Mouse (Mus musculus): ENCODE results near the gene Ncstn.

The Ncstn gene

DNA sequence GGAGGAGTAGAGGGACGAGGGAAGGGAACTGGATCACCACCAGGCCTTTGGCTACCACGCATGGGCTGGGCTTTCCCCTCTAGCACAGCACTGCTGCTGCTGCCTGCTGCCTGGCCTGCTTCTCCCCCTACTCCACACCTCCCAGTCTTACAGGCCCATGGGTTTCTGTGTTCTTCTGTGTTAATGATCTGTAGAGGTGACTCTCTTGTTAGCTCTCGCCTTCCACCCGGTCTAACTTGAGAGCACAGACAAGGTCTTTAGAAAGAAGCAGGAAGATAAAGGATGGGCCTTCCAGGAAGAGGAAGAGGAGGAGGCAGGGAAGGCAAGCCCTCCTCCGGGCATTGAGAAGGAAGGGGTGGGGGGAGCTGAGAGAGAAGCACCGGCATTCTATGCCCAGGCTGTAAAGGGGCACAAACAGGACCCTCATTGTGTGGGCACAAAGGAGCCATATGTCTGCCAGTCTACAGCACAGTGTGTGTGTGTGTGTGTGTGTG is 34.3 kb downstream of the Ncstn start:
- in situ Hi-C loops (cut with MboI; ENCODE audit: low pct_unique_long_range_greater_than_20kb in 1 of 2, low sequenced_read_pairs in 2 of 2, unreplicated experiment in 1 of 2): loop anchor here (10.0 to 25.0 kb wide), 2 partner anchors 264 to 267 kb away; no protein-coding TSS in a partner anchor

DNA sequence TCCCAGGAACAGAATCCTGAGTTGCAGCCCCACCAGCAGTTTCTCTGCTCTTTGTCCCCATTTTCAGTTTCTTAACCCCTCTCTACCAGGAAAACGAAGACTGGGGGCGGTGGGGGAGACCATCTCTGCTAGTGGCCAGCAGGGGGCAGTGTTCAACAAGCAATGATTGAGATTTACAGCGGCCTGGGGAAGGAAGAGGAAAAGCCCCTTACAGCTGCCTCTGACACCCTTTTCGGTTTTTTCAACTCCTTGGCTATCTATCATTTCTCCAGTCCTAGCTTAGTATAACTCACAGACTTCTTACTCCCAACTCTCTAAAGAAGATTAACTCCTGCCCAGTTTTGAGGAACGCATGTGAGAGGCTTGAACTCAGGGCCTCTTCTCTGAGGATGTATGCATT is 35.7 kb downstream of the Ncstn start:
- in situ Hi-C loops (cut with MboI; ENCODE audit: low pct_unique_long_range_greater_than_20kb in 1 of 2, low sequenced_read_pairs in 2 of 2, unreplicated experiment in 1 of 2): loop anchor here (10.0 to 25.0 kb wide), 2 partner anchors 265 to 268 kb away; no protein-coding TSS in a partner anchor

DNA sequence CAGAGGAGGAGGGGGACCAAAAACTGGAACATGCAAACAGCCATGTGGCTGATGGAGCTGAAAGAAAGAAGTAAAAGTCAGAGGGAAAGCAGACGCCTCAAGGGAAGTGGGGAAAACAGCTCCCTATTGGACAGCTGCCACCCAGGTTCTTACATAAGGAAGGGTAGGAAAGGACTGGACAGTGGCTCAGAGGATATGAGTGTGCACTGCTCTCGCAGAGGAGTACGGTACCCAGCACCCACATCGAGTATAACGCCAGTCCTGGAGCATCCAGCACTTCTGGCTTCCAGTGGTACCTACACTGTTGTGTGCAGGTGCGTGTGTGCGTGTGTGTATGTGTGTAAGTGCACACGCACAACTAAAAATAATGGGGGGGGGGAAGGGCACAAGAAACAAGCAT is 36.2 kb downstream of the Ncstn start:
- in situ Hi-C loops (cut with MboI; ENCODE audit: low pct_unique_long_range_greater_than_20kb in 1 of 2, low sequenced_read_pairs in 2 of 2, unreplicated experiment in 1 of 2): loop anchor here (10.0 to 25.0 kb wide), 2 partner anchors 266 to 268 kb away; no protein-coding TSS in a partner anchor

DNA sequence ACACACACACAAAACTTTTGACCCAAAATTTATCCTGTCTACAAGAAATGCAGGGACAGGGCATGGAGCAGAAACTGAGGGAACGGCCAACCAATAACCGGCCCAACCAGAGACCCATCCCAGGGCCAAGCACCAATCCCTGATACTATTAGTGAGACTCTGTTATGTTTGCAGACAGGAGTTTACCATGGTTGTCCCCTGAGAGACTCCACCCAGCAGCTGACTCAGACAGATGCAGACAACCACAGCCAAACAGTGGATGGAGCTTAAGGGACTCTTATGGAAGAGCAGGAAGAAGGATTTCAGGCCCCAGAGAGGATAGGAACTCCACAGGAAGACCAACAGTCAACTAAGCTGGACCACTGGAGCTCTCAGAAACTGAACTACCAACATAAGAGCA is 52.7 kb downstream of the Ncstn start:
- in situ Hi-C loops (cut with MboI; ENCODE audit: low pct_unique_long_range_greater_than_20kb in 1 of 2, low sequenced_read_pairs in 2 of 2, unreplicated experiment in 1 of 2): loop anchor here in 1 of 2 experiments (25.0 kb wide), 1 partner anchor 282 kb away; no protein-coding TSS in a partner anchor

DNA sequence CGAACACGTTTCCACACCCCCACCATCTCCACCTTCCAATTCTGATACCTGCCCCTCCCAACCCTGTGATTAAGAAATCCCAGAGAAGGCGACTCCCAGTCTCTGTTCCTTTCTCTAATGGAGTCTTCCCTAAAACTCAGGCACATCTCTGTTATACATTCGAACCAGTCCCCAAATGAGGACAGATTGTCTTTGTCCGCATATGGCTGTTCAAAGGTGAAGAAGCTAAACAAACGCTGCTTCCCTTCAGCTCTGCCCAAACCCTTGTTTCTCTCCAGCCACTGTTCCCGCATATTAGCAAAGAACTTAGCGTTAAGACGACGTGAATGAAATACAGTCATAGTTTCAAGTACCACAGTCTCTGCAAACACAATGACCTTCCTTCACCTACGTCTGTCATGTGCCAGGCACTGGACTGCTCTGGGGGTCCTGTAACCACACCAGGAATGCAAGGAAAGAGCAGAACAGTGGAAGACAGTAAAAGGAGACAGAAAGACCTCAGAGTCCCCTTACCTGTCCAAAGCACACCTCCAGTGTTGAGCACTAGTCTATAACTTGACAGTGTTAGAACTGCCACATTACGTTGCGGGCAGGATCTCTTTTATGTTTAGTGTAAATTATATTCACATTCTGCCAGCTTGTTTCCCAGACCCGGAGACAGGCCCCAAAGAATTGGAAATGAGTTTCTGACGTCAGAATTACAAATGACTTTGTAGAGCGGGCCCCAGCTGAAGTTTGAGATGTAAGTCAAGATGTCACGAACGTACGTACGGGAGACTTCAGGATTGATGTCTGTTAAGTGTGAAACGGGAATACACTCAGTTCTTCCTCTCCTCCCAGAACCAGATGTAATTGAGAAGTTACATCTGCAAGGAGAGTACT is 54.0 kb downstream of the Ncstn start, which contains the start of gene Vangl2:
TSS of gene Vangl2 (minus strand) at position 51 of the 882 bp plus-strand sequence.
- in situ Hi-C loops (cut with MboI; ENCODE audit: low pct_unique_long_range_greater_than_20kb in 1 of 2, low sequenced_read_pairs in 2 of 2, unreplicated experiment in 1 of 2): loop anchor here in 1 of 2 experiments (25.0 kb wide), 1 partner anchor 284 kb away; no protein-coding TSS in a partner anchor

DNA sequence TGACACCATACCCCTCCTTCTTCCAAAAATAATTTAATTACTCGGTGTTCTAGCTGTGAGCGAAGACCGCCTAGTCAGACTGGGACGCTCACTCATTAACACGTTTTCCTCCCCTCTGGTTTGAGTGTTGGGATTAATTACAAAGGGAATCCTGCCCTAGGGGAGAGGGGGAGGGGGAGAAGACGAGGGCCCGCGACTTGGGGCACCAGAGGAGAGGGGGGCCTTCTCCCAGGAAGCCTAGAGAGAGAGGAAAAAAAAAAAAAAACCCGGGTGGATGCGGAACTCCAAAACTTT is 54.8 kb downstream of the Ncstn start:
- in situ Hi-C loops (cut with MboI; ENCODE audit: low pct_unique_long_range_greater_than_20kb in 1 of 2, low sequenced_read_pairs in 2 of 2, unreplicated experiment in 1 of 2): loop anchor here in 1 of 2 experiments (25.0 kb wide), 1 partner anchor 285 kb away; no protein-coding TSS in a partner anchor

DNA sequence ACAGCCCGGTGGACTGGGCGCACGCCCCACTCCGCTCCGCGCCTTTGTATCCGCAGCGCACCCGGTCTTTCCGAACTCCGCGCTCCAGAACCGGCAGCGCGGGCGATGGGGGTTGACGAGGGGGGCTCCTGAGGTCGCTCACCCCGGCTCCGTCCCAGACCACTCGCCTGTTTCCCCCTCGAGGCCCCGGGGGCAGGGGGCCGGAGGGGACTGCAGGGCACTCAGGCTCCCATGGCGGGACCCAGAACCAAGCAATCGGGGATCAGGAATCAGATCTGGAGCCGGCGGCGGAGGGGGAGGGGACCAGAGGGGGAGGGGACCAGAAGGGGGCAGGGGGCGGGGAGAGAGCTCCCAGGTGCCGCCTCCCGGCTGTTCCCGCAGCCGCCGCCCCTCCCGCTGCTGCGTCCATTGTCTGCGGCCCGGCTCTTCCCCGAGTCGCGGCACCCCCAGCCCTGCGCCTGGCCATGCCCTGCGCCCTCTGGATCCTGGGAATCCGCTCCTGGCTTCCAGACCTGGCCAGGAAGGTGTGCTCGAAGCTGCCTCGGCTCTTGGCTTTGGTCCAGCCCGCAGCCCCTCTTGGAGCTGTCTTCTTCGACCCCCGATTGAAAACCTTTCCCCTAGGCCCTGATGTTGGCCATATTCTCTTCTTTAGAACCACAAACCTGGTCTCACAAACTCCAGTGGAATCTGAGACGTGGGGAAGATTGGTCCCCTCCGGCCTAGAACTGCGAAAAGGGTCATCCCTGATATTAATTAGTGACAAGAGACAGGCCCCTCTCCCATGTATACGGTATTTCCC is 55.4 kb downstream of the Ncstn start:
- in situ Hi-C loops (cut with MboI; ENCODE audit: low pct_unique_long_range_greater_than_20kb in 1 of 2, low sequenced_read_pairs in 2 of 2, unreplicated experiment in 1 of 2): loop anchor here in 1 of 2 experiments (25.0 kb wide), 1 partner anchor 285 kb away; no protein-coding TSS in a partner anchor

DNA sequence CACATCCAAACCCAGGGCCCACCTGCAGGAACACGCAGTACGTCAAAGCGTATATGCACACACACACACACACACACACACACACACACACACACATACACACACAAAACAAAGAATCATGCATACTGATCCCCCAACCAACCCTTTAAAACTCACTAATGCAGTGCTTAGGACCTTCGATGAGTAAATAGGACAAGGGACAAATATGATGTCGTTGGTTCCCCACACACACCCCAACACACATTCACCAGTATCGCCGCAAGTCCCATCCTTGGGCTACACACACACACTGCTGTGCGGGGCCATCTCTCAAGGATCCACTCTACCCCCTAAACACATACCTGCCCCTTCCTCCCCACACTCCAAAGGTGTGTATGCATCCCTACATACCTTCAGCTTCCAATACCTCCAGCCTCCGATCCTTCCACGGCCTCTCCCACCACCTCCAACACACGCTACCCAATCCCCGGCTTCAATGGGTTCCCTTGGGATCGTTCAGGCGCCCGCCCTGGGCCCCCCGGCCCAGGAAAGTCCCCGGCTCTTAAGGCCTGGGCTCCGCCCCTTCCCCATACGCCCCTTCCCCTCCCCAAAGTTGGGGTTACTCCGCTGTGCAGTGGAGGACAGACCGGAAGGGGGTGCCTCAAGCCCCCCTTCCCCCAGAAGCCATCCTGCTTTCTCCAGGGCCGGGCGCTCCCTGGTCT is 56.2 kb downstream of the Ncstn start:
- in situ Hi-C loops (cut with MboI; ENCODE audit: low pct_unique_long_range_greater_than_20kb in 1 of 2, low sequenced_read_pairs in 2 of 2, unreplicated experiment in 1 of 2): loop anchor here in 1 of 2 experiments (25.0 kb wide), 1 partner anchor 286 kb away; no protein-coding TSS in a partner anchor

DNA sequence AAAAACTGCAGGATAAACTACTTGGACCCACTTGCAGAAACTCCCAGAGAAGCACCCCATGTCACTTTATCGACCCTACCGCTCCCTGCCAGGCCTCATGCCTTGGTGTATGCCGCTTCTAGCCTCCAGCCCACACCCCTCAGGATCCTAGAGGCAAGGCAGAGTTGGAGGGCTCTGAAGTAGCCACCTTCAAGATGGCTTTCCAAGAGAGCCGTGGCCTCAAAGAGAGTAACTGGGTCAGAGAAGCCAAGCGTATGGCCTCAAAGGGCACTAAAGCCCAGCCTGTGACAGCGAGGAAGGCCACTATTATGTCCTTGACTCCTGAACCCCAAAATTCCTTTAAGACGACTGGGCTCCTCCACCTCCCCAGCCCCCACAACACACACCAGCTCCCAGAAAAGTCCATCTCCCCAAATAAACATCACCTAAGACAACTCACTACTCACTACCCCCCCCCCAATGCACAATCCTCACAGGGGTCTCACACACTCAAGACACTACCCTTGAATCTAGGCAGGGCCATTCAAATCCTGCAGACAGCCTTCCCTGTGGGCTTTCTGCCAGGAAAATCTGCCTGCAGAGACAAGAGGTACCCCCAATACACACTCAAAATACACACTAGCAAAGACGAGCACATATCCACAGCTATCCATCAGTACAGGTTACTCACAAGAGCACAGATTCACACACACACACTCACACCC is 57.2 kb downstream of the Ncstn start:
- in situ Hi-C loops (cut with MboI; ENCODE audit: low pct_unique_long_range_greater_than_20kb in 1 of 2, low sequenced_read_pairs in 2 of 2, unreplicated experiment in 1 of 2): loop anchor here in 1 of 2 experiments (25.0 kb wide), 1 partner anchor 287 kb away; no protein-coding TSS in a partner anchor

DNA sequence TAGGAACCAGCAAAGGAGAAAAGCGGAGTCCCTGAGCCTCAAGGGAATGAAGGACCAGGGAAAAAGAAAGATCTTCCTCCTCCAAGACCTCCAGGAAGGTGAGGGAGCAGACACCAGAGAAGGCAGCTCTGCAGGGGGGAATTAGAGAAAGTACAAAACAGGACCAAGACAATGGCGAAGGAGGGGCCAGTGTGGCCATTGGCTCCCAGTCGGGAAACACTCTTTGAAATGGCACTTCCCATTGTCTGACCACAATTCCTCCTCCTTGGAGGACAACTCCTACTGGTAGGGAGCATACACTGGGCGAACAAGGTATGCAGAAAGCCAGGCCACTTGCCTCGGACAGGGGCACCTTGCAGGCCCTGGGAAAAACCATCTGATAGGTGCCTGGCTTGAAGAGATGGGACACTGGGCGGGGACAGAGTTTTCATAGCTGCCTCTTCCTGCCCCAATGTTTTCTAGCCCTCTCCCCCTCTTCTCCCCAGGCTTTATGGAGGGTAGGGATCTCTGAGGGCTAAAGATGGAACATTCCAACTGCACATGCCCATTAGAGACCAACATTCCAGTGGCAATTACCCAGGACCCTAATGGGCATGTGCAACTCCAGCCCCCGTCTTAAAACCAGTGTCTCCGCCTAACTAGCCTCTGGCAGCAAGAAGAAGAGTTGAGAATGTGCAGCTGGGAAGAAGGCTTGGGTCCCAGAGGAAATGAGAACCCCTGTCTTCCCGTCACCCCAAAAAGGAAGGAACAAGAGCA is 58.3 kb downstream of the Ncstn start:
- in situ Hi-C loops (cut with MboI; ENCODE audit: low pct_unique_long_range_greater_than_20kb in 1 of 2, low sequenced_read_pairs in 2 of 2, unreplicated experiment in 1 of 2): no loop called here

DNA sequence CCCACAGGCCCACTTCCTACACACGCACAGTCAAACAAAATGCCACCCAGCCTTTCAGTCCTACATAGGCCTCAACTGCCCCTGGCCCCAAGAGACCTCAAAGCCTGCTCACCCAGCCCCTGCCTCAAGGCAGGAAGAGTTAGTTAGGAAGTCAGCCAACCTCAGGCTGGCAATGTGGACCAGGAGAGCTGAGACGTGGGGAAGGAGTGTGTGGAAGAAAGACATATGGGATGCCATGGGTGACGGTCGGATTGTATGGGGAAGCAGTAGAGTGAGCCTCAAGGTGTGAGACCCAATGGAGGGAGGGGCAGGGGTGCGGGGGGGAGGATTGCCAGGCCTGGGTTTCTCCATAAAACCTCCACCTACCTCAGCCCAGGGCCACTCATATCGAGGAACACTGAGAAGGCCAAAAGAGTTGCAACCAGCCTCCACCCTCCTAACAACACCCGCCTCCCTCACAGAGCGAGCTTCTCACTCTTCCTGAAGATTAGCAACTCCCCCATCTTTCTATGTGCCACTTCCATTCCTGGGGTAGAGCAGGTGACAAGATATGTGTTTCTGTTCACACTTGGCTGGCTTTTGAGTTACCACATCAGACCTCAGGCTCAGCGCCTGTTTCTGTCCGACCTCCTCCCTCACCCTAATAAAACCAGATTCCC is 62.6 kb downstream of the Ncstn start:
- in situ Hi-C loops (cut with MboI; ENCODE audit: low pct_unique_long_range_greater_than_20kb in 1 of 2, low sequenced_read_pairs in 2 of 2, unreplicated experiment in 1 of 2): no loop called here

DNA sequence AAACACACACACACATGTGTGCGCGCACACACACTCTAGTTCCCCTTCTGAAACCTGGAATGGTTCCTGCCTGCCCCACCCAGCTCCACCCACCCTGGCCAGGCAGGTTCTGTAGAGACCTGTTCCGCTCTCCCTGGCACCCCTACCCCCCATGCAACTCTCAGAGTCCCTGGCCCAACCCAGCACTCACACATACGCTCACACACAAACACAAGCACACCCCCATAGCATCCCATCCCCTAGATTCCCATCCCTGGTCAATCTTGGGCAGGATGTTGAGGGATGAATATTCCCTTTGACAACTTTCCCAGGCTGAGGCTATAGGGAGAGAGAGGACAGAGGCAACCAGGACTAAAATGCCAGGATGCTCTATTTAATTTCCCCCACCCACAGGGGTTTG is 63.3 kb downstream of the Ncstn start:
- in situ Hi-C loops (cut with MboI; ENCODE audit: low pct_unique_long_range_greater_than_20kb in 1 of 2, low sequenced_read_pairs in 2 of 2, unreplicated experiment in 1 of 2): no loop called here

DNA sequence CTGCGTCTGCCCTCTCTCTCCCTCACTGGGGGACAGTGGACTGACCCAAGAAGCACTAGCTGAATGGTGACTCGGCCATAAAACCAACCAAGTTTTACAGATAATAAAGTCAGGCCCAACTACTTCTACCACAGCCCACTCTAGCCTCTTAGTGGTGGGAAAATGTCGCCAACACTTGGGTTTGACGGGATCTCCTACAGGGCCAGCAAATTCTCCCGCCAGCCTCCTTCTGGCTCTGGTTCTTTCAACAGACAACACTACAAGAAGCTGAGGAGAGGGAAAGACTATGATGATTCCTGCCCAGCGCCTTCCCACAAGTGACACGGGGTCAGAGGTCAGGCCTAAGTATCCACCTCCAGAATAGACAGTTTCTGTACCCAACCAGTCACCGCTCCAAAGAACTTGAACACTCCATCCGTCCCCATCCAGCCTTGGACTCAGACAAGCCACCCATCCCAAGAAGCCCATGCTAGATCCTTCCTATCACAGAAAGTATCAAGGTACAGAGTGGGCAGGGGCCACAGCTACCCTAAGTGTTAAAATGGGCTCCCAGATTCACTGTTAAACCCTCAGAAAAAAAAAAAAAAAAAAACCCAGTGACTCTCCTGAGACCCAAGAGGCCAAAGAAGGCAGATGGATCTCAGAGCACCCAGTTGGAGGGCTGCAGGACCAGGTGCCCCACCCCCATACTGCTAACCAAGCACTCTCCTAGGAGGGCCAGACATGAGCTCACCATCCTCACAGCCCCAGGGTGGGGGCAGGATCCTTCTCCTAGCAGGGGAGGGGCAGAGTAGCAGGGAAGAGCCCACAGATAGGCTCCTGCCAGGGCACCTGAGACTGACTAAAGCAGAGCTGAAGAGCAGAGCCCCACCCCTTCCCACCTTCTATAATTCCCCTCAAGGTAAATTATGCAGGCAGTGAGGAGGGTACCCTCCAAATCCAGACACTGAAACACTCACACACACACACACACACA is 64.0 kb downstream of the Ncstn start:
- in situ Hi-C loops (cut with MboI; ENCODE audit: low pct_unique_long_range_greater_than_20kb in 1 of 2, low sequenced_read_pairs in 2 of 2, unreplicated experiment in 1 of 2): no loop called here

DNA sequence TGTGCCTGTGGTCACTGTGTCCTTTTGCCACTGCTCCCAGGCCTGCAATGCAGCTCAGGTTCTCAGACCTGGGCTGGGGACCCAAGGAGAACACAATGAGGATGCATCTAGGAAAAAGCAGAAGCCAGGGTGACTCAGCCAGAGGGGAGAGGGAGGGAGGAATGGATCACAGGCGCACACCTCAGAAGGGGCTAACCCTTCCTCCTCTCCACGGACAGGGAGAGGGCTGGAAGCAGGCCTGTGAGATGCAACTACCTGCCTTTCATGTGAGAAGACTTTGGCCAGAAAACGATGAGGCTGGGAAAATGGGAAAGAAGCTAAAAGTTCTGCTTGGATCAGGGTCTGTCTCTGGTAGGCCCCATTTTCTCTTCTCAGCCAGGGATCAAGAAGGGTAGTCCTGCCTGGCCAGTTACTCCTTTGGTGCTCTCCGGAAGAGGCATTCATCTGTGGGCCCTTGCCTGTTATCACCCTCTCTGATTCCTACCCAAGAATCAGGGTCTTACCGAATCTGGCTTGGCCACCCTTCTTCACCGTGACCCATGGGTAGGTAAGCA is 65.0 kb downstream of the Ncstn start:
- in situ Hi-C loops (cut with MboI; ENCODE audit: low pct_unique_long_range_greater_than_20kb in 1 of 2, low sequenced_read_pairs in 2 of 2, unreplicated experiment in 1 of 2): no loop called here
